Mouse (Mus musculus) adrenal gland, adult 18-20 months (tissue): ENCODE results near the gene Wfdc15a. TPM values are rescaled to one million over a fixed set of nuclear protein-coding genes. Genes with fewer than 3 reads are reported as not detected.
"Not testable (repeated sequence)": the region's sequence is repeated elsewhere in the genome, so short reads cannot be mapped to it uniquely, and the experiment has no call there.

Source experiments
- DNase-seq, 2 experiments: peaks; one replicate each; pipeline ENCODE4 v3.0.0; 2021 to 2022; ENCODE audit warnings: low spot score in 2 of 2
- long read RNA-seq, 2 experiments: library from polyadenylated mRNA; stranded (forward); transcript quantifications; one replicate each; pipeline ENCODE4 v2.0.0; 2021
- total RNA-seq, 2 experiments: library from RNA; stranded (reverse); gene quantifications; 1 replicate in 1 of 2; 2 replicates in 1 of 2; pipeline ENCODE4 v1.2.3; 2021

The Wfdc15a gene
- total RNA-seq: not detected
- long read RNA-seq, experiment 1: 0 reads
- long read RNA-seq, experiment 2: 0 reads

DNA sequence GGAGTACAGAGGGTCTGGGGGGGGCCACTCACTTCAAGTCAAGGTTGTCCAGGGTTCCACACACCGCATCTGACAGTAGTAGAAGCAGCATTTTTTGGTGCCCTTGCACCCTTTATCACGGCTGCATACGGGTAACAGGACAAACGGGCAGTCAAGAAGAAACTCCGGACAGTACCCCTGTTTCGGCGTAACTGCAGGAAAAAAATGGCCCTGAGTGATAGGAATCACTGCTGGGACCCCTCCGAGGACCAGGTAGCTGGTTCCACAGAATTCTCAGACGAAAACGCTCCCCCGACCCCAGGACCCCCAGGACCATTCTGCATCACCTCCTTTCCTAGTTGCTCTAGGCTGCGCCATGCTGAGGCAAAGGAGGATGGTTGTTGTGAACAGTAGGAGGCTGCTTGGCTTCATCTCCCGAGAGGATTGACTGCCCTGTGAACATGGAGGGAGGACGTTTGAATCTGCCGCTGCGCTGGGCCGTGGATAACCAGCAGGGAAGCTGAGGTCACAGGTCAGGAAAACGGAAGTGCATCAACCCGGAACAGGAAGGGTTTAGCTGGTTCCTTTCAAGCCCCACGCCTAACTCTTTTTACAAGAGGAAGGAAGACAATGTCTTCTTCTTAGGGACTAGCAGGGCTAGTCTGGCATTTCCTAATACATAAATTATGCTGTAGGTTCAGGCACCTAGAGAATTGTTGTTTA, at the start of gene Wfdc15a:
TSS of gene Wfdc15a (minus strand) at position 505 of the 702 bp plus-strand sequence.
- DNase-seq: no peak

DNA sequence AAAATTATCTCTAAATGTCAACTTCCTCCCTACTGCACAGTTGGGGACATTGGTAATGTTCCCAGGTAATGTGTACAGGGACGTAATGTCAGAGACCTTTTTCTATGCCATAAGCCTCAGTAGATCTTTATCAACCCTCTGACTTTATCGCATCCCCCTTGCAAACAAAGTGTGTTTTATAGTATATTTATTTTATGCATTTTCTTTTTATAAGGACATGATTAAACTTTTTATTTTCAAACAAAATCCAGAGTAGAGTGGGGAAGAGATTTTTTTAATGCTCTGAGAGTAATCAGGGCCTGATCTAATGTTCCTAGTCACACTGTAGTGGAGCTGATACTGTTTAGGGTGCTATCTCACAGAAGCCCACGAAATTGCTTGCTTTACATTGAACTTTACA, 38.4 kb upstream of the Wfdc15a start, which contains the start of gene Svs2:
TSS of gene Svs2 (minus strand) at position 101 of the 400 bp plus-strand sequence.
- no peak for DNase-seq

DNA sequence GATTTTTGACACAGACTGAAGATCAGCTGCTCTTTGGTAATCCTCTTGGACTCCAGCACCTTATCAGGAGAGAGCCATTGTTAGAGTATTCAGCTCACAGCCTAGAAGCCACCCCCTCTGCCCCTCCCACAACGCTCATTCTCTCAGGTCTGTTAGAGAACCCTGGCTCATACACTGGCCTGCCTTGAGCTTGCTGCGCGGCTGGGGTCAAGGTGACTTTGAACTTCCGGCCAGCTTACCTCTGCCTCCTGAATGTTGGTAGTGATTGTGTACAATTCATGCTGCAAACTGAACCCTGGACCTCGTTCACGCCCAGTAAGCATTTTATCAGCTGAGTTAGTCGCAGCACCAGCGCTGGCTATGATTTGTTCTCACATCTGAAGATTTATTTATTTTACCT, 32.7 kb upstream of the Wfdc15a start:
- DNase-seq: no peak

DNA sequence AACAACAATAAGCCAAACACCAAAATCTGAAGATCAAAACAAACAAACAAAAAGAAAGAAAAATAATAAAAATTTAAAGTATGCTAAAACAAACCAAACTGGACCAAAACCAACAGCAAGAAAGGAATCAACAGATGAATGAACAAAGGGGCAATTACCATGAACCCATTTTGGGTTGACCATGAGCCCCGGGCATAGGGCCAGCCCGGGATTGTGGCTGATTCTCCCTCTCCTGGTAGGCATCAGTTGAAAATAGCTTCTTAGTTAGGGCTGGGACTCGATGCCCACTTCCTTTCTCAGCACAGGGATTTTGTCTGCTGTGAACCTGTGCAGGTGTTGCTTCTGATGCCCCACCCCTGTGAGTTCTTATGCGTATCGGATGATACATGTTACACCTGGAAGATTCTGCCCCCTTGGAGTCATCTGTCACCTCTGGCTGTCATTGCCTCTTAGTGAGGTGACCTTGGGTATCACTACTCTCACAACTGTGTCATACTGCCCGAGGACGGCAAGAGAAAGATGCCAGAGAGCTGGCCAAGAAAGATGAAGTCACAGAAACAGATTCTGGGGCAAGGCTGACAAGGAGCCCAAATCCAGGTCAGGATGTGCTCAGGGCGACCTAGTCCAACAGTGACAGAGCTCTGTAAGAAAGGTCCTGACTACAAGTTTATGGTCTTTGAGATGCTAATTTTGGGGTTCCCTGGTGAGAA, 28.6 kb upstream of the Wfdc15a start:
- no peak for DNase-seq

DNA sequence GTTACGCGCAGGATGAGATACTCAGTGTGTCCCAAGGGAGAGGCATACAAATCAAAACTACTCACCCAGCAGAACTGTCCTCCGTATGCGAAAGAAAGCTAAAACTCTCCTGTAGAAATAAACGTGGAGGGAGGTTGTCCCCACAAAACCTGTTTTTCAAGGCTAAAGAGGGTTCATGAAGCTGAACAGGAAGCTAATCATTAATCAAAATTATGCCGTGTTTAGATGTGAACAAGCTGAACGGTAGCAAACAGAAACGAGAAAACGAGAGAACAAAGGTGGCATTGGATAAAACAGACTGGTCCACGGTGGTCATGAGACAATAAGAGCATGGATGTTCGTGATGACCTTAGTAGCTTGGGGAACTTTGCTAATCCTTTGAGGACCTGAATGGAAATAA, 21.6 kb upstream of the Wfdc15a start, which contains the start of gene Wfdc15b:
TSS of gene Wfdc15b (minus strand) at position 139 of the 400 bp plus-strand sequence.
- no peak for DNase-seq

DNA sequence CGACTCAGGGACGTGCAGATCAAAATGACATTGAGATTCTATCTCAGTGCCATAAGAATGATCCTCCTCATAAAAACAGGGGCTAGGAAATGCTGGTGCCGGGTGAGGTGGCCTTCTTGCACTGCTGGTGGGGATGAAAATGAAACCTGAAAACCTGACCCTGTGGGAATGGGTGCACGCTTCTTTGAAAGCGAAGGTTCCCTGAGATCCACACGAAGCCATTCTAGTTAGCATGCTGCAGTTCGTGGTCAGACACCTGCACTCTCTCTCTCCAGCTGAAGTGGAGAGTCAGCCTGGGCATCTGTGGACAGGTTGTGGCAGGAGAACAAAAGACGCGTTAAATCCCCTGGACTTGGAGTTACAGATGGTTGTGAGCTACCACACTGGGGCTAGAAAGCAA, 19.4 kb upstream of the Wfdc15a start:
- no peak for DNase-seq

DNA sequence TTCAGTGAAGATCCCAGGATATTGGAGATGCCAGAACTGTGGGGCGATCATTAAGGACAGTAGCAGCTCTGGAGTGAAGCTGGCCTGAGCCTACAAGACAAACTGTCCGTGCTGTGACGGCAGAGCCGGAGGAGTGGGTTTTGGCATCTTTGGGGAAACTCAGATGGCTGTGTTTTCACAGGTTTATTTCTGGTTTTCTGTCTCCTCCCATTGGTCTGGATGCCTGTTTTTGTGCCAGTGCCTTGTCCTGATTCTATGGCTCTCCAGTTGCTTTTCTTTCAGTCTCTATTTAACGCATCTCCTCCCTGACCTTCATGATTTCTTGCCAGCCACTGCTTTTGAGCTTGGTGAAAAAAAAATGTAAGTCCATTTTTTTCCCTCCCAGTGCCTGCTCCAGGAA, 12.8 kb upstream of the Wfdc15a start:
- DNase-seq: no peak

DNA sequence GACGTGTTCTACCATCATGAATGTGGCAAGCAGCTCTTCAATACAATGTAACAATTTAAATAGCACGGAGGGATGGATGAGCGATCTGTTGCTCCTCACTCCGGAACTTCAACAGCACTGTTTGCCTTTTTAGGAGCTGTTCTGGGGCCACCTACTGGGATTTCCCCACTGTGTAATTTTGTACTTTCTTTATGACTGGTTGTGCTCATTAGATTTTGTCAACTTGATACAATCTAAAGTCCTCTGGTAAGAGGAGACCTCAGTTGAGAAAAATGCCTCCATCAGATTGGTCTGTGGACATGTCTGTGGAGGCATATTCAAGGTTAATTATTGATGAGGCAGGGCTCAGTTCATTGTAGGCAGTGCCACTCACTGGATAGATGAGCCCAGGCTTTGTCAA, 11.0 kb upstream of the Wfdc15a start:
- no peak for DNase-seq

DNA sequence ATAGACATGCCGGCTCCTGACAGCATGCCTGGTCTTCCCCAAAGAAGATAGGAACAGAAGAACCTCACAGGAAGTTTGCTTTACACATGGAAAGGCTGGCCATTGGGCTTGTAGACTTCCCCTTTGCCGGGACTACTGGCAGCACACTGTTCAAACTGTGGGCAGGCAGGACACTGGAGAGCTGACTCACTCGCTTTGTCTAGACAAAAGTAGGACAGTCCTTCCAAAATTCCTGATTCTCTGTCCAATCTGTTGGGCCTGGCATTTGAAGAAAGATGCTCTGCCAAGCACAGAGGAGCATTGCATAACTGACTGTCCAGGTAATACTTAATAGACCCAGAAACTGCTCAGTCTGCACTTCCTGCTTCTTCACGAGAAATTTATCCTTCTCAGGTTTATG, 6.7 kb upstream of the Wfdc15a start:
- no peak for DNase-seq

DNA sequence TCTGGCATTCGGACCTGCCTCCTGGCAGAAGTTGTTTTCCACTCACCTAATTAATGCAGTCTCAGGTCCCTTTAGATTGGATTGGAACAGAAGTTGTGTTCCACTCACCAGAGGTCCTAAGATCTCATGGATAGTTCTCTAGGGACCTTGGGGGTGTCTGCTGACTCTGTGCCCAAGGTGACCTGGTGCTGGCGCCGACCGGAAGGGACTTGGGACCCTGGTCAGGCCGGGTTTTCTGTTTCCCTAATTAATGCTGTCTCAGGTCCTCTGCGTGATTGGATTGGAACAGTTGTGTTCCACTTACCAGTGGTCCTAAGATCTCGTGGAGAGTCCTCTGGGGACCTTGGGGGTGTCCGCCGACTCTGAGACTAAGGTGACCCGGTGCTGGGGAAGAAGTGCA, 6.1 kb upstream of the Wfdc15a start:
- not testable (repeated sequence) for DNase-seq

DNA sequence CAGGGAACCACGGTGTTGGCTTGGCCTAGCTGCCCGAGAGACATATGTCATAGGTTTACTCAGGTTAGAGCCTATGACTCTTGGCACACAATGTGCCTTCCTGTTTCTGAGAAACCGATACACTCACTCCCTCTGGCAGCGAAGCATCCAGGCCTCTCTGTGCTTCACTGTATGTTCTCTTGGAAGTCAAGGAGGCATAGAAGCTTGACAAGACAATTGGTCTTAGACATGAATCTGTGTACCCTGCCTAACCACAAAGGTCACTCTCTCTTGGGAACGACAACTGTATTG, 3.3 kb downstream of the Wfdc15a start:
- DNase-seq: no peak

DNA sequence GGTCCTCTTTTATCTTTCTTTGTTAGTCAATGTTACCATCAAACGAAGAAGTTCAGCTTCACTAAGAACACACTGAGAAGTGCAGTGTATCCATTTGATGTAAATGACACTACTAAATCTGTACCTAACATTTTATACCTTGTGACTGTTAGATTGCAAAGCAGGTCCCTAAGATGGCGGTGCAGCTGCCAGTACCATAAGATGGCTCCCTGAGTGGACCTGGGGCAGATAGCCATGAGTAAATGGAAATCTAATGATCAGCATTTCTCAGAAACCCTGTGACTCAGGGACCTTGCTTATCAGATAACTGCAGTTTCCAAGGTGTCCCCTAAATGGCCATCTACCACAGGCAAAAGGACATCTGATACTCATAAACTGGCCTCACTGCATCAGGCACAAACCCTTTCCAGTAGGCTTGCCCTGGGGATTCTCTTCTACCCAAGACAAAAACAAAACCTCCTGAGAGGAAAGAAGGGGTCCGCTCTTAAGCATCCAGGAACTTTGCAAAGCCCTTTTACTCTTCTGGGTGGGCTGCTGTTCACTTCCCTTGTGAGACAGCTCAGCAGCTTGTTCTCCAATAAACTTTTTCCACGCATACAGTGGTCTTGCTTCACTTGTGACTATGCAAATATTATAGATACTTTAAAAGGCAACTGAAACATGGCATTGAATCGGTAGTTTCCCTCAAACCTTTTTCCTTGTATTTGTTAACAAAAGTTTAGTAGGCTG, 3.8 kb downstream of the Wfdc15a start:
- DNase-seq: peak in 1 of 2 experiments; percentile 25

DNA sequence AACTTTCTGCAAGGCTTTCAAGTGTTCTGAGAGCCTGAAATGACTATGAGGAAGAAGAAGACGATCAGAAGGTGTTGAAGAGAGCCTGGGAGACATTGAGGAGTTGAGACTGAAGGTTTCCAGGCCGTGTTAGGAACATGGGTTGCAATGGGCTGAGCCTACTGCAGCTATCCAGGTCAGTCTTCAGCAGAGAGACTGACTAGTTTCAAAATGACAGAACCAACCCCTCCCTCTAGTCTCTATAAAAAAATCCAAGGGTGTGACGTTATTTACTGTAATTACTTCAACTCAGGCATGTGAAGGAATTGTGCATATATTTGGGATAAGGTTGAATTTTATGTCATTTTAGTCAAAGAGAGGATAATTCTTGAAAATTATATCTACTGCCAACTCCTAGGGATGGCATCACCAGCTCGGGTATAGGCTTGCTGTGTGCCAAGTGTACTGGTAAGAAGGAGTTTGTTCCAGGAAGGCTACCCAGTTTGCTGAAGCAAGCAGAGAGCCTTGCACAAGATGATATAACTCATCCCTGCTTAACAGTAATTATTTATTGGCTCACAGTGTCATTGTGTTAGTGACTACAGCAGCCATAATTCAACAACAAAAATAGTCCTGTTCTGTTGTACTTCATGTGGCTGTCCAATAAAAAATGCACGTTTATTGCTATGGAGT, 4.8 kb downstream of the Wfdc15a start:
- no peak for DNase-seq

DNA sequence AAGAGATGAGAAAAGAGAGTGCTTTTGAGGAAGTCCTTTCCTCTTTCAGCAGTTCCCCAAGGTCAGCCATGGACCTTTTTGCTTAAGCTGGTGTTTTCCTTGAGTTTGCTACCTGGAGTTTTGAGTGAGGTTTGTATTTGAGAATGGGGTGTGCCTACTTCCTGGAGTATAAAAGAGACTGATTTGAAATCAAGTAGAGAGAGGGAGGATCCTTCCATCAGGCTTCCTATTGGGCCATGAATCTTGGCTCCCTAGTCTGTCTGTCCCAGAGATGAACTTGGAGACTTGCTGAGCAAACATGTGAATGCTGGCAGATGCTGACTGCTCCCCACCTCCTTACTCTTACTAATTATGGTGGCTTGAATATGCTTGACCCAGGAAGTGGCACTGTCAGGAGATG, 7.7 kb downstream of the Wfdc15a start:
- DNase-seq: no peak

DNA sequence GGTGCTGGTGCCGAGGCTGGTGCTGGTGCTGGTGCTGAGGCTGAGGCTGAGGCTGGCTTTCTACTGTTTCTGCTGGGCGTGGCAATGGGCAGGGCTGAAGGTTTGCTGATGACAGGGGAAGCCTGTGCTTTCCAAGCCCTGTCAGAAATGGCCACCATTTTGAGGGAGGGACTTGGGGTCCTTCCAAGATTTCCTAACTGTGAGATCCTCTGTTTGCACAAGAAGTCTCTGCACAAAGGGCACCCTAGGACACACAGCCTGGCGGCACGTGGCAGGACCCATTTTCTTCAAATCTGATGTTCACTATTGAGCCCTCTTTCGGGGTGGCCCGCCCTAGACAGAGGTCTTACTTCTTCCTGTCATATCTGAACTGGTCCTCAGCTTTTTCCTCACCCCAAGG, 9.4 kb downstream of the Wfdc15a start, which contains the start of gene Wfdc12:
TSS of gene Wfdc12 (minus strand) at position 33 of the 400 bp plus-strand sequence.
- DNase-seq: no peak

DNA sequence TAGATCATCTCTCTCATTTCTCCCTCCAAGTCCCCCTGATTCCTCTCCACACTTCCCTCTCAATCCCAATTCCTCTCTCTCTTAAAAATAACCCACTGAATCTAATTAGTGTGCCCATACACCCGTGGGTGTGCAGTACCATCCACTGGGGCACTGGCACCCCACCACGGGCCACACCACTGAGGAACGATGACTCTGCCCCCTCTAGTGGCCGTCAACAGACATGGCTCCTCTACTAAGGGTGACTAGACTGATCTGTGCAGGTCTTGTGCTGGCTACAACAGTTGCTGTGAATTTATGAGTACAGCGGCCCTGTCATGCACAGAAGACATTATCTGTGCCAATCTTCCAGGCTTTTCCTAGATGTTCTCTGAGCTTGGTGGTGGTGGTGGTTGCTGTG, 11.2 kb downstream of the Wfdc15a start:
- DNase-seq: no peak

DNA sequence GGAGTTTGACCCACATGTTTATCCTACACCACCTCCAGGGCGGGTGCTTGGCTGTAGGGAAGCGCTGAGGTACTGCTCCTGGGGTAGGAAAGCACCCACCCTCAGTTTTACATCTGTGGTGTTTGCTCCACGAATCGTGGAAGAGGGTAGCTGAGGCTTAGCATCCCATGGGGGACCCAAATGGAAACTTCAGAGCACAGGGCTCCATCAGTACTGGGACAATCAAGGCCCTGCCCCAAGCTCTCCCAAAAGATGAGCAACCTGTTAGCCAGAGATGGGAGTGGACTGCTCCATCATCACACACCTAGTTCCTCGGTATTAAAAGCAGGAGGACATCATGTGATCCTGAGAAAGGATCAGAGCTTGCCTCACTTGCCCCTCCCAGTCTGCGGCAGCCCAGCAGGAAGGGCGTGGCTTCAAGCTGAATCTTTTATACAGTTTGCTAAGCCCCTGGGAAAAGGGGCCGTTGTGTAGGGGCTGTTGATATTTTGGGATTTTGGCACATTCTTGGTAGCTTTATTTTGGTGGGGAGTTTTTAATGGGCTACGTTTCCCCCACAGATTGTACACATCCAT, 15.7 kb downstream of the Wfdc15a start:
- DNase-seq: peak in 1 of 2 experiments; percentile 10

DNA sequence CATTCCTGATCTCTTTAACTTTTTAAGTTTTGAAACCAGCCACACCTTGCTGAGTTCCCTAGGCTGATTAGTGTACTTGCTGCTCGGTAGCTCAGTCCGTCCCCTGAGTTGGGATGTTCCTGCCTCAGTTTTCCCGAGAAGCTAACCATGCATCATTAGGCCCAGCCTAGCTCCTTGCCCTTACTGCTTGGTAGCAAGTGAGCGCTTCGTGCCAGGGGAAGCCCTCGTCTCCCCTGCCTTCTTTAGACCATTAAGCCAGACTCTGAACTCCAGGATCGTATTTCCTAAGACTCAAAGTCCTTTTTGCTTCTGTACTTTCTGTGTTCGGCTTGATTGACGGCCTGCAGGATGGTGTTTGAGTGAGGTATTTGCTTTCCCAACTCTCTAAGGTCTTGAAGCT, 16.6 kb downstream of the Wfdc15a start:
- peak in 1 of 2 experiments; percentile 6 for DNase-seq

DNA sequence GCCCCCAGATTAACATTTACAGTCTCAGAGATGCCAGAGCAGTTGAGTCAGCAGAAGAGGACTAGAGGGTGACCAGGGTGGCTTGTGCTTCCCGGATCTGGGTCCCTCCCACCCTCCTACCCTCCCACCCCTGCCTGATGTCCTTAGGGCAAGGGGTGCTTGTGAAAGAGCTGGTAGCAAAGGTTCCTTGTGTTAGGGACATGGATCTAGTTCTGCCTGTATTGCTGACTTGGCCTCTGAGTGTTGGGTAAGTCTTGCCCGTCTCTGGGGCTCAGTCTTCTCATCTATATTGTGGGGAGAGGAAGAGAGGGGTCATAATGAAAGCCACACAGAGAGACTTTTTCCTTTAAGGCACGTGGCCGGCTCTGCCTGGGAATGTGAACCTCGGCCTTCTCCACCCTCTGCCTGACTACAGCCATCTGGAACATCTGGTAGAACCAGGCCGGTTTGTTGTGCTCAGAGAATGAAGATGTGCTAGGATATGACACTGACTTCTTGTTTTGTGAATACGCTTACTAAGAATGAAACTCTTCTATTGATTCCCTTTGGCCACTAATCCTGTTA, 17.2 kb downstream of the Wfdc15a start, which contains the start of gene Wfdc5:
TSS of gene Wfdc5 (minus strand) at position 51 of the 564 bp plus-strand sequence.
- DNase-seq: peak in 1 of 2 experiments; percentile 2

DNA sequence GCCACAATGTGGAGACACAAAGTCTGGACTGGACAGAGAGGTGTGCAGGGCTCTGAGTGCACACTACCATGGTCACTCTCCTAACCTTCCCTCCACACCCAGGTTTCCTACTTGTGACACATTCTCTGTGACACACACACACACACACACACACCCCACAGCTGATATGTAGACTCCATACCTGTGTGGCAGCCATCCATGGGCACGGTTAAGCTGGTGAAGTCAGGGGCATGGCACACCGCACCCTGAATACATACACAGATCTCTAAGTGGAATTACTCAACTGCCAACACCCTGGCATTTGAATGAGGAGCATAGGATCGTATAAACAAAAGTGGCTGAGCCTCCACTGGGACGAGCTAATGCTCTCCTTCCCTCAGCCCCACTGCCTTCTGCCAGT, 19.2 kb downstream of the Wfdc15a start:
- DNase-seq: peak in 1 of 2 experiments; percentile 4
